10 mouse cellular contexts compared by ENCODE assay signal in genomic region chr9:50421061-50421460, GRCm38 (mm10).
A peak's percentile ranks its signal among the peaks of the same experiment; 100 is the strongest.
DNase-seq lines count a peak whose midpoint lies in the region; ATAC-seq and TF ChIP-seq lines count a peak whose summit lies in the region.
"Had no signal": no experiment of that assay in that cellular context is flagged by ENCODE, and none has a peak within 500 bp of the region (broad histone marks: within the 10 kb centered on the region; RNA-seq: fewer than 3 reads in every experiment).

No protein-coding gene starts in this region.

- H3K27me3 ChIP-seq in heart, adult 2 months (ENCODE audit: control insufficient read depth, insufficient read depth, low read length), result no peaks in the 10 kb centered on the region
- H3K27me3 ChIP-seq in thymus, adult 2 months (ENCODE audit: control insufficient read depth, insufficient read depth, low read length), result no peaks in the 10 kb centered on the region
- H3K27me3 ChIP-seq in liver, embryonic 14.5 days (ENCODE audit: control insufficient read depth, insufficient read depth, low read length), result no peaks in the 10 kb centered on the region
- H3K27me3 ChIP-seq: embryonic facial prominence, embryonic 15.5 days; heart, embryonic 12.5 days had no signal

- H3K9ac ChIP-seq in heart, adult 2 months (ENCODE audit: low read depth, low read length), result no peak overlapping the region
- no peak overlapping the region for H3K9ac ChIP-seq in liver, embryonic 14.5 days (replicated peaks)
- H3K9ac ChIP-seq: embryonic facial prominence, embryonic 15.5 days; heart, embryonic 12.5 days had no signal

- TF ChIP-seq POLR2A in heart, adult 2 months (IDR thresholded peaks at IDR 0.05; ENCODE audit: insufficient read depth, low read depth, low read length), result no peak
- TF ChIP-seq POLR2A in thymus, adult 2 months (IDR thresholded peaks at IDR 0.05; ENCODE audit: control insufficient read depth, extremely low read depth, insufficient read depth, low read length, poor library complexity), result no peak

- H3K27ac ChIP-seq in heart, adult 2 months, result no peak overlapping the region
- H3K27ac ChIP-seq in thymus, adult 2 months (ENCODE audit: control insufficient read depth, insufficient read depth, low read length), result no peak overlapping the region
- H3K27ac ChIP-seq in liver, embryonic 14.5 days, result no peak overlapping the region
- H3K27ac ChIP-seq: embryonic facial prominence, embryonic 15.5 days had no signal

- no peak for DNase-seq in heart, adult 2 months
- DNase-seq in heart, postnatal 25 days (ENCODE audit: low spot score), result no peak
- DNase-seq in thymus, adult 2 months, result peak; percentile 55
- no peak for DNase-seq in thymus, adult 18-20 months
- DNase-seq in liver, embryonic 14.5 days (ENCODE audit: low read depth in 3 of 3, low spot score in 3 of 3), result no peak
- no peak for DNase-seq in urinary bladder, postnatal 10 days (ENCODE audit: low spot score)
- DNase-seq in cerebellum, adult 18-20 months, result no peak
- no peak for DNase-seq in gastrocnemius, postnatal 25 days

- no peak overlapping the region for H3K4me2 ChIP-seq in liver, embryonic 14.5 days (ENCODE audit: low read depth)
- H3K4me2 ChIP-seq: embryonic facial prominence, embryonic 15.5 days; heart, embryonic 12.5 days had no signal

- no peaks in the 10 kb centered on the region for H3K4me1 ChIP-seq in heart, adult 2 months (ENCODE audit: control insufficient read depth, insufficient read depth, low read length)
- H3K4me1 ChIP-seq in thymus, adult 2 months (replicated peaks; ENCODE audit: control insufficient read depth, insufficient read depth, low read length), result peaks cover 9% of the 10 kb centered on the region
- peaks cover 0 to 4% of the 10 kb centered on the region in 2 experiments; a peak in 1 of 4 replicates for H3K4me1 ChIP-seq in liver, embryonic 14.5 days (replicated peaks; ENCODE audit: control insufficient read depth in 2 of 2, insufficient read depth in 2 of 2, low read length in 1 of 2)
- H3K4me1 ChIP-seq: embryonic facial prominence, embryonic 15.5 days had no signal

- H3K9me3 ChIP-seq in liver, embryonic 14.5 days (ENCODE audit: control insufficient read depth, low read length), result no peaks in the 10 kb centered on the region
- H3K9me3 ChIP-seq: embryonic facial prominence, embryonic 15.5 days had no signal

- peak; percentile 48 for TF ChIP-seq CTCF in heart, adult 2 months (IDR thresholded peaks at IDR 0.05)
- no peak for TF ChIP-seq CTCF in thymus, adult 2 months (IDR thresholded peaks at IDR 0.05; ENCODE audit: borderline replicate concordance, control insufficient read depth, extremely low read depth, insufficient read depth, low read length, poor library complexity)
- TF ChIP-seq CTCF in liver, embryonic 14.5 days (IDR thresholded peaks at IDR 0.05; ENCODE audit: low read depth), result peak; percentile 73

- ATAC-seq in liver, embryonic 14.5 days (ENCODE audit: insufficient read depth), result no peak

- no peaks in the 10 kb centered on the region for H3K36me3 ChIP-seq in heart, adult 2 months (ENCODE audit: control insufficient read depth, insufficient read depth, low read length)
- no peaks in the 10 kb centered on the region for H3K36me3 ChIP-seq in thymus, adult 2 months (ENCODE audit: control insufficient read depth, insufficient read depth, low read length)
- no peaks in the 10 kb centered on the region for H3K36me3 ChIP-seq in liver, embryonic 14.5 days (replicated peaks; ENCODE audit: control insufficient read depth, insufficient read depth, low read depth)
- H3K36me3 ChIP-seq: embryonic facial prominence, embryonic 15.5 days; heart, embryonic 12.5 days had no signal

- H3K4me3 ChIP-seq in heart, adult 2 months, result no peak overlapping the region
- no peak overlapping the region for H3K4me3 ChIP-seq in thymus, adult 2 months (ENCODE audit: control insufficient read depth, insufficient read depth, low read length)
- no peak overlapping the region for H3K4me3 ChIP-seq in liver, embryonic 14.5 days (ENCODE audit: insufficient read depth in 1 of 2, low read depth in 2 of 2, low read length in 2 of 2)
- H3K4me3 ChIP-seq: embryonic facial prominence, embryonic 15.5 days; heart, embryonic 12.5 days had no signal

- H3K79me2 ChIP-seq in heart, adult 2 months (replicated peaks; ENCODE audit: control insufficient read depth, insufficient read depth, low read length), result no peaks in the 10 kb centered on the region

- no peak for TF ChIP-seq EP300 in heart, adult 2 months (IDR thresholded peaks at IDR 0.05; ENCODE audit: insufficient read depth, low read depth, low read length)
- no peak for TF ChIP-seq EP300 in liver, embryonic 14.5 days (IDR thresholded peaks at IDR 0.05; ENCODE audit: low read depth)

- intact Hi-C loops in heart, adult 2 months (cut with DNase I), result no loop called here
- intact Hi-C loops in heart, postnatal 25 days (cut with DNase I), result no loop called here

- 98% methylated on average over 2 of the region's 2 CpGs for WGBS in heart, adult 2 months
- 98% methylated on average over 2 of the region's 2 CpGs for WGBS in thymus, adult 2 months
- WGBS in liver, embryonic 14.5 days (ENCODE audit: insufficient replicate concordance), result 85% methylated on average over 2 of the region's 2 CpGs
